Comparison of ENCODE assay signal across 38 mouse cellular contexts in genomic region chr1:171495371-171495770, GRCm38 (mm10). TPM values are rescaled to one million over a fixed set of nuclear protein-coding genes. Genes with fewer than 3 reads are reported as not detected.
"Had no signal": no experiment of that assay in that cellular context is flagged by ENCODE, and none has a peak within 500 bp of the region (broad histone marks: within the 10 kb centered on the region; RNA-seq: fewer than 3 reads in every experiment).

No protein-coding gene starts in this region.

- H3K4me1 ChIP-seq: heart, embryonic 10.5 days; heart, embryonic 13.5 days; heart, embryonic 15.5 days; hindbrain, embryonic 13.5 days; hindbrain, embryonic 15.5 days; intestine, embryonic 15.5 days; limb, embryonic 10.5 days; limb, embryonic 12.5 days; liver, embryonic 13.5 days; liver, embryonic 15.5 days had no signal

- H3K9ac ChIP-seq: heart, embryonic 13.5 days; heart, embryonic 15.5 days; hindbrain, embryonic 13.5 days; hindbrain, embryonic 15.5 days; intestine, embryonic 15.5 days; limb, embryonic 12.5 days; liver, embryonic 13.5 days; liver, embryonic 15.5 days had no signal

- H3K4me3 ChIP-seq: heart, embryonic 10.5 days; heart, embryonic 13.5 days; heart, embryonic 15.5 days; hindbrain, embryonic 13.5 days; hindbrain, embryonic 15.5 days; intestine, embryonic 15.5 days; left cerebral cortex, adult 2 months; limb, embryonic 10.5 days; limb, embryonic 12.5 days; liver, embryonic 13.5 days; liver, embryonic 15.5 days had no signal

- H3K27me3 ChIP-seq: heart, embryonic 13.5 days; heart, embryonic 15.5 days; hindbrain, embryonic 13.5 days; hindbrain, embryonic 15.5 days; intestine, embryonic 15.5 days; limb, embryonic 12.5 days; liver, embryonic 13.5 days; liver, embryonic 15.5 days had no signal

- H3K27ac ChIP-seq: heart, embryonic 10.5 days; heart, embryonic 13.5 days; heart, embryonic 15.5 days; hindbrain, embryonic 13.5 days; hindbrain, embryonic 15.5 days; intestine, embryonic 15.5 days; left cerebral cortex, adult 2 months; limb, embryonic 10.5 days; limb, embryonic 12.5 days; liver, embryonic 13.5 days; liver, embryonic 15.5 days had no signal

- H3K9me3 ChIP-seq: hindbrain, embryonic 15.5 days; intestine, embryonic 15.5 days; limb, embryonic 10.5 days; liver, embryonic 15.5 days had no signal

- ATAC-seq: inflammation-experienced regulatory T-cells, adult 6 months; intestine, embryonic 15.5 days; intestine, postnatal 0 days had no signal

- DNase-seq: gastrocnemius, postnatal 25 days; heart, adult 18-20 months; heart, postnatal 14 days; heart, postnatal 36 days; kidney, adult 18-20 months; kidney, adult 8-10 months; kidney, postnatal 10 days; kidney, postnatal 25 days; kidney, postnatal 4 days; layer of hippocampus, adult 9-11 months; liver; liver, embryonic 13.5 days had no signal

- H3K36me3 ChIP-seq: heart, embryonic 10.5 days; heart, embryonic 13.5 days; heart, embryonic 15.5 days; hindbrain, embryonic 13.5 days; hindbrain, embryonic 15.5 days; intestine, embryonic 15.5 days; limb, embryonic 10.5 days; limb, embryonic 12.5 days; liver, embryonic 13.5 days; liver, embryonic 15.5 days had no signal

RNA-seq across cellular contexts. Expression of gene Itln1, which starts 39.7 kb away (rescaled TPM):
- total RNA-seq: gastrocnemius, adult 18-20 months; gastrocnemius, adult 8-10 months; gastrocnemius, postnatal 25 days; gastrocnemius, postnatal 4 days; heart, adult 18-20 months; heart, adult 8-10 months; heart, postnatal 14 days; heart, postnatal 36 days; hematopoietic stem cell, adult 5-6 weeks; layer of hippocampus, adult 8-10 months; layer of hippocampus, postnatal 14 days; left cerebral cortex, adult 2 months; left cerebral cortex, postnatal 14 days; left cerebral cortex, postnatal 36 days had no signal
- polyA plus RNA-seq: heart, embryonic 10.5 days; heart, embryonic 13.5 days; heart, embryonic 15.5 days; heart, postnatal 0 days; hindbrain, embryonic 11.5 days; hindbrain, embryonic 13.5 days; hindbrain, embryonic 15.5 days; inflammation-experienced regulatory T-cells, adult 6 months; intestine, embryonic 15.5 days; kidney, embryonic 14.5 days; kidney, embryonic 16.5 days; limb, embryonic 10.5 days; limb, embryonic 12.5 days; liver, embryonic 11.5 days; liver, embryonic 13.5 days; liver, embryonic 15.5 days had no signal
